Mouse (Mus musculus) bone marrow macrophage, adult 2 months (primary cell): Measurements from ENCODE around the gene Ksr2.

ENCODE experiments used
- CTCF ChIP-seq: IDR thresholded peaks from 2 replicates; pipeline ENCODE4 v1.5.1; 2012; ENCODE audit warnings: low read depth, mild to moderate bottlenecking, low read length, moderate library complexity
- POLR2A ChIP-seq: IDR thresholded peaks from 2 replicates; pipeline ENCODE4 v1.6.1; 2012; ENCODE audit warnings: mild to moderate bottlenecking, low read depth, low read length, borderline replicate concordance

DNA sequence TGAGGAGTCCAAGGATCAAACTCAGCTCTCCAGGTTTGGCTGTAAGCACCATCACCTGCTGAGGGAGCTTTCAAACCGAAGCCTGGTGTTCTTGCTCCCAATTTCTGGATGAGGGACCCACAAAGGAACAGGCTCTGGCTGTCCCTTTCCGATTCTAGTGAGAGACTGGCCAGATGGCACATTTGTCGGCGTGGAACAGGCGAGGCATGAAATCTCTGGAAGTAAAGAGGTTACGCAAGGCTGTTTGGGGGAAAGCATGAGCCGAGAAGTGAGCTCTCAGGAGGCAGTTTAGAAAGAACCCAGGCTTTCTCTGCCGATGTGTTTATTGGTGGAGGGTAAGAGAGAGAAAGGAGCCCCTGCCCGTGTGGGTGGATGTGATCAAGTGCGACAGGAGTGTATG, 109.2 kb downstream of the Ksr2 start:
- TF ChIP-seq CTCF = no peak
- no peak for TF ChIP-seq POLR2A
